Mouse (Mus musculus): ENCODE data around the gene 4930579F01Rik. TPM values are rescaled to one million over a fixed set of nuclear protein-coding genes. Genes with fewer than 3 reads are reported as not detected.

Gene 4930579F01Rik
- total and polyA plus RNA-seq, 2 experiments from 2014 or later: not detected

DNA sequence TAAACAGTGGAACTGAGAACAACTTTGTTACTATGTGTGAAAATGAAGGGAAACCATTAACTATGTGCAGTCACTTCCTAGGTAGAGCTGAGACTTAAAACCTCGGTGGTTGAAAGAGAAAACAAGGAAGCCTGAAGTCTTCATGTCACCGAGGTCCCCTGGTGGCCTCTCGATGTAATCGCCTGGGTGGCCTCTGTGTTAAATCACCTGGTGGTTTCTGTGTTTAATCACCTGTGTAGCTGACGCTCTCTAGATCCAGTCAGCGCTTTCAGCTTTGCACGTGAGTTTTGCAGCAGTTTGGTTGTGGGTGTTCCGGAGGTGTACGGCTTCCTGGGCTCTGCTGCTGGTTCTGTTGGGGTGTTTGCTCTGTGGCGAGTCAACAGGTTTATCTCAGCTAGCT is 20.3 kb downstream of the 4930579F01Rik start:
- TF ChIP-seq EP300 (IDR thresholded peaks at IDR 0.05; ENCODE audit: low read depth): no peak
- no peak for TF ChIP-seq CTCF (IDR thresholded peaks at IDR 0.05; ENCODE audit: low read depth)
- no peaks in the 10 kb centered on the region for H3K27me3 ChIP-seq (ENCODE audit: control insufficient read depth, insufficient read depth, low read length)
- DNase-seq (ENCODE audit: low spot score): no peak
- no peaks in the 10 kb centered on the region; the same call in 1 of the 2 replicates for H3K9me3 ChIP-seq (replicated peaks; ENCODE audit: control insufficient read depth, low read length)
- H3K9ac ChIP-seq (replicated peaks; ENCODE audit: low read depth, low read length): no peak overlapping the region
- H3K4me3 ChIP-seq (ENCODE audit: low read depth, low read length): no peak overlapping the region
- no peaks in the 10 kb centered on the region for H3K36me3 ChIP-seq (replicated peaks; ENCODE audit: control insufficient read depth, insufficient read depth, low read length)
- no peak for ATAC-seq (ENCODE audit: insufficient read depth, low read depth)
- no peak overlapping the region for H3K4me2 ChIP-seq (ENCODE audit: low read depth, low read length)
- WGBS: 74% methylated on average over 10 of the region's 10 CpGs
- H3K27ac ChIP-seq (ENCODE audit: low read depth): no peak overlapping the region
- H3K4me1 ChIP-seq (ENCODE audit: control insufficient read depth, insufficient read depth): no peaks in the 10 kb centered on the region

DNA sequence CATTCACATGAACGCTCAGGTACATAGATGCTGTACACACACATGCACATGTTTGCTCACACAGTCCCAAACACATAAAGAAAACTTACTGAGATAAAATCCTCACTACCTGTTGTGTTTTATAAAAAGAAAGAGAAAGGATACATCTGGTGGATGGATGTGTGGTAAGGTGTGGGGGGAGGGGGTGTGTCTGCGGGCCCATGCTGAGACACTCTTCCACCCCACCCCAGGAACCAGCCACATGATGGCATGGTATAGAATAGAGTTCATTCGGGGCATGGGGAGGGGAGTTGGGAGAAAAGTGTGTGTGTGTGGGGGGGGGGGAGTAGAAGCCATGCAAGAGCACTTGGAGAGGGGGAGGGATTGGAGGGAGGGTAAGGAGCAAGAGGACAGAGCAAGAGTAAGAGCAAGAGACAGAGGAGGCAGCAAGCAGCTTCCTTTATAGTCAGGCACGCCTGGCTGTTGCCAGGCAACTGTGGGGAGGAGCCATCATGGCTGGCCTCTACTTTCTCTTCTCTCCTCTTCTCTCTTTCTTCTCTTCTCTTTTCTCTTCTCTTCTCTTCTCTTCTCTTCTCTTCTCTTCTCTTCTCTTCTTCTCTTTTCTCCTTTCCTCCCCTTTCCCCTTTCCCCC is 31.0 kb downstream of the 4930579F01Rik start:
- H3K9me3 ChIP-seq (replicated peaks; ENCODE audit: control insufficient read depth, low read length): no peaks in the 10 kb centered on the region
- no peak for DNase-seq (ENCODE audit: low spot score)
- no peak for ATAC-seq (ENCODE audit: insufficient read depth, low read depth)
- H3K27me3 ChIP-seq (ENCODE audit: control insufficient read depth, insufficient read depth, low read length): no peaks in the 10 kb centered on the region
- no peak overlapping the region for H3K9ac ChIP-seq (replicated peaks; ENCODE audit: low read depth, low read length)
- H3K36me3 ChIP-seq (replicated peaks; ENCODE audit: control insufficient read depth, insufficient read depth, low read length): no peaks in the 10 kb centered on the region
- H3K4me1 ChIP-seq (ENCODE audit: control insufficient read depth, insufficient read depth): no peaks in the 10 kb centered on the region
- no peak overlapping the region for H3K27ac ChIP-seq (ENCODE audit: low read depth)
- WGBS: 53% methylated on average over 4 of the region's 4 CpGs
- H3K4me3 ChIP-seq (ENCODE audit: low read depth, low read length): no peak overlapping the region
- H3K4me2 ChIP-seq (ENCODE audit: low read depth, low read length): no peak overlapping the region
- TF ChIP-seq CTCF (IDR thresholded peaks at IDR 0.05; ENCODE audit: low read depth) (no peak), EP300 (IDR thresholded peaks at IDR 0.05; ENCODE audit: low read depth) (no peak)

DNA sequence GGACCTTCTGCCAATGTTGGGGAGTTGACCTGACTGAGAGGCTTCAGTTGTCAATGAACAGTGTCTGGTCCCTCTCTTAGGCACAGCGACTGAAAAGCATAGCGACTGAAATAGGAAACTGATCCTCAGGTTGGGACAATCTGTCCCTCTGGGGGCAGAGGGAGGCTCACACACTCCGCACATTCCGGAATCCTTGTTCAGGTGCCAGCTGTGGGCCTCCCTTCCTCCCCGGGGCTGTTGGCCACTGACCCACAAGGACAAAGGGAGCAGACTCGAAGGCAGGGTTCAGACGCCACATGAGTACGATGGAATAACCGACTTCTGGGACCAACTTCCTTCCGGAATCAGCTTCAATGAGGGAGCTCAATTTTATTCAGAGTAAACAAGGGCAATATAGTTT is 32.0 kb downstream of the 4930579F01Rik start:
- ATAC-seq (ENCODE audit: insufficient read depth, low read depth): no peak
- WGBS: 69% methylated on average over 10 of the region's 10 CpGs
- TF ChIP-seq EP300 (IDR thresholded peaks at IDR 0.05; ENCODE audit: low read depth) (no peak), CTCF (IDR thresholded peaks at IDR 0.05; ENCODE audit: low read depth) (no peak)

DNA sequence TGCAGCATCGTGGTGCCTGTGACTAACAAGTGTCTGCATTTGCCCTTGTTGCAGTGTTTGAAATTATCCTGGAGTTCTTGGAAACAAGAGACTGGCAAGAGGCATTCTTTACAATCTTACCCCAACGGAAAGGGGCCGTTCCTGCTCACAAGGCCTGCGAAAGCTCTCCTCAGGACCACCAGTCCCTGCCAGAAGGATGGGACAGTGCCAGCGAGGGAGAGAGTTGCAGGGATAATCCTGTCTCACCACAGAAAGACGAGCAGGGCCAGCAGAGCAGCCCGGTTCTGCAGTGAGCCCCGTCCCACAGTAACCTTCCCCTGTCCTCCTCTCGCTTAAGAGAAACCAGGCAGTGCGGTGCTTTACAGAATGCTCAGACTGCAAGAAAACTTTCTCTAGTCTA is 37.0 kb downstream of the 4930579F01Rik start:
- DNase-seq (ENCODE audit: low spot score): no peak
- WGBS: 78% methylated on average over 10 of the region's 10 CpGs
- H3K4me1 ChIP-seq (ENCODE audit: control insufficient read depth, insufficient read depth): no peaks in the 10 kb centered on the region
- no peak overlapping the region for H3K9ac ChIP-seq (replicated peaks; ENCODE audit: low read depth, low read length)
- H3K4me2 ChIP-seq (ENCODE audit: low read depth, low read length): no peak overlapping the region
- no peak for ATAC-seq (ENCODE audit: insufficient read depth, low read depth)
- peaks cover 12% of the 10 kb centered on the region; the same call in 1 of the 2 replicates for H3K36me3 ChIP-seq (replicated peaks; ENCODE audit: control insufficient read depth, insufficient read depth, low read length)
- H3K27me3 ChIP-seq (ENCODE audit: control insufficient read depth, insufficient read depth, low read length): no peaks in the 10 kb centered on the region
- no peak overlapping the region for H3K4me3 ChIP-seq (ENCODE audit: low read depth, low read length)
- H3K9me3 ChIP-seq (replicated peaks; ENCODE audit: control insufficient read depth, low read length): no peaks in the 10 kb centered on the region
- no peak overlapping the region for H3K27ac ChIP-seq (ENCODE audit: low read depth)
- TF ChIP-seq EP300 (IDR thresholded peaks at IDR 0.05; ENCODE audit: low read depth) (no peak), CTCF (IDR thresholded peaks at IDR 0.05; ENCODE audit: low read depth) (no peak)

More for the DNA sequence above, 32.0 kb downstream of the 4930579F01Rik start:
- Histone ChIP-seq H3K4me3 (ENCODE audit: low read depth, low read length) (no peak overlapping the region), H3K4me1 (ENCODE audit: control insufficient read depth, insufficient read depth) (no peaks in the 10 kb centered on the region), H3K27ac (ENCODE audit: low read depth) (no peak overlapping the region), H3K9me3 (replicated peaks; ENCODE audit: control insufficient read depth, low read length) (no peaks in the 10 kb centered on the region), H3K4me2 (ENCODE audit: low read depth, low read length) (no peak overlapping the region), H3K27me3 (ENCODE audit: control insufficient read depth, insufficient read depth, low read length) (no peaks in the 10 kb centered on the region), H3K9ac (replicated peaks; ENCODE audit: low read depth, low read length) (no peak overlapping the region), H3K36me3 (replicated peaks; ENCODE audit: control insufficient read depth, insufficient read depth, low read length) (0 out of 2 replicates have a peak, but pooled peaks cover 2% of the 10 kb centered on the region)
- DNase-seq (ENCODE audit: low spot score): no peak

DNA sequence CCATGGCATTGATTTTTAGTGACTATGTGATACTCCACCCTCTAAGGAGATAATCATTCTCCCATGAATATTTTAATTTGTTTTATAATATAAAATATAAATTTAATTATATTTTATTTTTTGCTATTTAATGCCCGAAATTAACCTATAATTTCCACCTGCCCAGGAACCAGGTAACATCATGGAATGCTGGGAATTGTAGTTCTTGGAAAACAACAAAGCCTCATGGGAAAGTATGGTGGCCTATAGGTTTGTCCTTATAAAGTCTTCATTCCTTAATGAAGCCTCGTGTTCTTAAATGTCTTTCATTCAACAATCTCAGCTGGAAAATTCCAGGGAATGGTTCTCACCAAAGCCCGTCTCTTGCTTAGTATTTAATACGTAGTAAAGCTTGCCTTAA is 38.6 kb downstream of the 4930579F01Rik start:
- Histone ChIP-seq H3K9ac (replicated peaks; ENCODE audit: low read depth, low read length) (no peak overlapping the region), H3K4me2 (ENCODE audit: low read depth, low read length) (no peak overlapping the region), H3K36me3 (replicated peaks; ENCODE audit: control insufficient read depth, insufficient read depth, low read length) (peaks cover 18% of the 10 kb centered on the region; the same call in 1 of the 2 replicates), H3K27me3 (ENCODE audit: control insufficient read depth, insufficient read depth, low read length) (no peaks in the 10 kb centered on the region), H3K9me3 (replicated peaks; ENCODE audit: control insufficient read depth, low read length) (no peaks in the 10 kb centered on the region), H3K4me3 (ENCODE audit: low read depth, low read length) (no peak overlapping the region), H3K4me1 (ENCODE audit: control insufficient read depth, insufficient read depth) (no peaks in the 10 kb centered on the region), H3K27ac (ENCODE audit: low read depth) (no peak overlapping the region)
- DNase-seq (ENCODE audit: low spot score) (no peak), ATAC-seq (ENCODE audit: insufficient read depth, low read depth) (no peak)
- 89% methylated on average over 4 of the region's 4 CpGs for WGBS
- TF ChIP-seq CTCF (IDR thresholded peaks at IDR 0.05; ENCODE audit: low read depth) (no peak), EP300 (IDR thresholded peaks at IDR 0.05; ENCODE audit: low read depth) (no peak)

DNA sequence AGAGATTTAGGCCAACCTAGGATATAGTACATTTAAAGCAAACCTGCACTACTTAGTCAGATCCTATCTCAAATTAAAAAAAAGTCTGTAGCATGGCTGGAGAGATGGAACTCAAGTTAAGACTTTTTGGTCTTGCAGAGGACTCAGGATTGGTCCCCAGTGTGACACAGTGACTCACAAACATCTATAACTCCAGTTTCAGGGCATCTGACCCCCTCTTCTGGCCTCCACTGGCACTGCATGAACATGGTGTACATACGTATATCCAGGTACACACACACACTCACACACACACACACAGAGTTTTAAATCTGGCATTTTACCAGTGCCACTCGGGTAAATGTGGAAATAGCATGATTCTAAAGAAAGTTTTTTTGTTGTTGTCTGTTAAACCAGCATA is 44.8 kb downstream of the 4930579F01Rik start:
- H3K27ac ChIP-seq (ENCODE audit: low read depth): no peak overlapping the region
- DNase-seq (ENCODE audit: low spot score) (no peak), ATAC-seq (ENCODE audit: insufficient read depth, low read depth) (no peak)
- H3K4me3 ChIP-seq (ENCODE audit: low read depth, low read length): no peak overlapping the region
- H3K4me2 ChIP-seq (ENCODE audit: low read depth, low read length): no peak overlapping the region
- no peaks in the 10 kb centered on the region for H3K9me3 ChIP-seq (replicated peaks; ENCODE audit: control insufficient read depth, low read length)
- H3K4me1 ChIP-seq (ENCODE audit: control insufficient read depth, insufficient read depth): no peaks in the 10 kb centered on the region
- 87% methylated on average over 2 of the region's 2 CpGs for WGBS
- H3K27me3 ChIP-seq (ENCODE audit: control insufficient read depth, insufficient read depth, low read length): no peaks in the 10 kb centered on the region
- H3K36me3 ChIP-seq (replicated peaks; ENCODE audit: control insufficient read depth, insufficient read depth, low read length): peaks cover 10% of the 10 kb centered on the region; the same call in 1 of the 2 replicates
- H3K9ac ChIP-seq (replicated peaks; ENCODE audit: low read depth, low read length): no peak overlapping the region
- TF ChIP-seq CTCF (IDR thresholded peaks at IDR 0.05; ENCODE audit: low read depth): no peak
